Comparison of ENCODE assay signal across 29 mouse cellular contexts in genomic region chr12:71842588-71842987, GRCm38 (mm10). TPM values are rescaled to one million over a fixed set of nuclear protein-coding genes. Genes with fewer than 3 reads are reported as not detected.
DNase-seq lines count a peak whose midpoint lies in the region; ATAC-seq and TF ChIP-seq lines count a peak whose summit lies in the region.
"Had no signal": no experiment of that assay in that cellular context is flagged by ENCODE, and none has a peak within 500 bp of the region (broad histone marks: within the 10 kb centered on the region; RNA-seq: fewer than 3 reads in every experiment).

No protein-coding gene starts in this region.

- 67% methylated on average over 2 of the region's 2 CpGs for WGBS in heart, embryonic 13.5 days
- 47% methylated on average over 2 of the region's 2 CpGs for WGBS in intestine, embryonic 15.5 days
- WGBS in intestine, postnatal 0 days: 73% methylated on average over 2 of the region's 2 CpGs
- 42% methylated on average over 2 of the region's 2 CpGs for WGBS in lung, embryonic 16.5 days
- 39% methylated on average over 2 of the region's 2 CpGs for WGBS in lung, postnatal 0 days

- H3K4me2 ChIP-seq in heart, embryonic 13.5 days: no peak overlapping the region
- no peak overlapping the region for H3K4me2 ChIP-seq in intestine, embryonic 15.5 days (replicated peaks)
- no peak overlapping the region for H3K4me2 ChIP-seq in intestine, postnatal 0 days (replicated peaks; ENCODE audit: low read depth)
- no peak overlapping the region for H3K4me2 ChIP-seq in lung, embryonic 16.5 days (ENCODE audit: low read depth, low read length)
- no peak overlapping the region for H3K4me2 ChIP-seq in lung, postnatal 0 days (replicated peaks; ENCODE audit: low read depth, low read length)
- H3K4me2 ChIP-seq: embryonic facial prominence, embryonic 15.5 days; forebrain, embryonic 12.5 days; midbrain, embryonic 12.5 days; neural tube, embryonic 13.5 days had no signal

- peaks cover 80% of the 10 kb centered on the region for H3K4me1 ChIP-seq in heart, embryonic 13.5 days
- peaks cover 27% of the 10 kb centered on the region for H3K4me1 ChIP-seq in intestine, embryonic 15.5 days (replicated peaks)
- peaks cover 8% of the 10 kb centered on the region for H3K4me1 ChIP-seq in intestine, postnatal 0 days (replicated peaks; ENCODE audit: control insufficient read depth, insufficient read depth, low read length)
- peaks cover 46% of the 10 kb centered on the region for H3K4me1 ChIP-seq in lung, embryonic 16.5 days (replicated peaks; ENCODE audit: control insufficient read depth, insufficient read depth, low read length)
- H3K4me1 ChIP-seq in lung, postnatal 0 days (ENCODE audit: insufficient read depth, low read depth, low read length): peaks cover 43% of the 10 kb centered on the region

- ATAC-seq in heart, embryonic 13.5 days (ENCODE audit: extremely low read depth, insufficient number of reproducible peaks, low FRiP score, low TSS enrichment): no peak
- ATAC-seq in intestine, embryonic 15.5 days: no peak
- no peak for ATAC-seq in intestine, postnatal 0 days
- ATAC-seq in lung, embryonic 16.5 days (ENCODE audit: low read depth): no peak
- no peak; the same call in 1 of the 2 replicates for ATAC-seq in lung, postnatal 0 days
- ATAC-seq: activated CD4-positive, CD25-positive, alpha-beta regulatory T cell, adult 4 months; forebrain, postnatal 0 days; hindbrain, embryonic 16.5 days had no signal

- no peak for TF ChIP-seq CTCF in gastrocnemius, adult 2 months (IDR thresholded peaks at IDR 0.05)
- TF ChIP-seq CTCF in intestine, postnatal 0 days (IDR thresholded peaks at IDR 0.05; ENCODE audit: low read depth): no peak
- no peak for TF ChIP-seq CTCF in lung, postnatal 0 days (IDR thresholded peaks at IDR 0.05)

- intact Hi-C loops in gastrocnemius, adult 2 months (cut with DNase I): no loop called here
- intact Hi-C loops in gastrocnemius, postnatal 36 days (cut with DNase I): no loop called here
- intact Hi-C loops in heart, postnatal 25 days (cut with DNase I): no loop called here

- H3K4me3 ChIP-seq in gastrocnemius, adult 2 months: no peak overlapping the region
- H3K4me3 ChIP-seq in heart, embryonic 13.5 days: no peak overlapping the region
- H3K4me3 ChIP-seq in intestine, embryonic 15.5 days (replicated peaks): no peak overlapping the region
- no peak overlapping the region for H3K4me3 ChIP-seq in intestine, postnatal 0 days (ENCODE audit: low read depth, low read length)
- no peak overlapping the region for H3K4me3 ChIP-seq in lung, embryonic 16.5 days (ENCODE audit: low read length)
- no peak overlapping the region for H3K4me3 ChIP-seq in lung, postnatal 0 days (ENCODE audit: low read depth, low read length)
- H3K4me3 ChIP-seq: embryonic facial prominence, embryonic 10.5 days; embryonic facial prominence, embryonic 15.5 days; forebrain, embryonic 12.5 days; midbrain, embryonic 12.5 days; neural tube, embryonic 13.5 days had no signal

- peaks cover 13% of the 10 kb centered on the region; the same call in 1 of the 2 replicates for H3K36me3 ChIP-seq in heart, embryonic 13.5 days
- no peaks in the 10 kb centered on the region for H3K36me3 ChIP-seq in intestine, embryonic 15.5 days
- no peaks in the 10 kb centered on the region for H3K36me3 ChIP-seq in intestine, postnatal 0 days (ENCODE audit: control insufficient read depth, insufficient read depth)
- H3K36me3 ChIP-seq in lung, embryonic 16.5 days (ENCODE audit: control insufficient read depth, insufficient read depth, low read length): no peaks in the 10 kb centered on the region
- H3K36me3 ChIP-seq in lung, postnatal 0 days (ENCODE audit: insufficient read depth, low read length): no peaks in the 10 kb centered on the region
- H3K36me3 ChIP-seq: embryonic facial prominence, embryonic 10.5 days; embryonic facial prominence, embryonic 15.5 days; forebrain, embryonic 12.5 days; midbrain, embryonic 12.5 days; neural tube, embryonic 13.5 days had no signal

- no peaks in the 10 kb centered on the region for H3K9me3 ChIP-seq in heart, embryonic 13.5 days
- H3K9me3 ChIP-seq in intestine, embryonic 15.5 days: no peaks in the 10 kb centered on the region
- no peaks in the 10 kb centered on the region for H3K9me3 ChIP-seq in intestine, postnatal 0 days (ENCODE audit: control insufficient read depth)
- H3K9me3 ChIP-seq in lung, embryonic 16.5 days (ENCODE audit: control insufficient read depth, low read length): no peaks in the 10 kb centered on the region
- H3K9me3 ChIP-seq in lung, postnatal 0 days (ENCODE audit: low read length): no peaks in the 10 kb centered on the region
- H3K9me3 ChIP-seq: embryonic facial prominence, embryonic 10.5 days; embryonic facial prominence, embryonic 15.5 days; forebrain, embryonic 12.5 days; midbrain, embryonic 12.5 days; neural tube, embryonic 13.5 days had no signal

- TF ChIP-seq EP300 in lung, postnatal 0 days (IDR thresholded peaks at IDR 0.05): no peak

- H3K9ac ChIP-seq in heart, embryonic 13.5 days: no peak overlapping the region
- no peak overlapping the region for H3K9ac ChIP-seq in intestine, embryonic 15.5 days
- no peak overlapping the region for H3K9ac ChIP-seq in intestine, postnatal 0 days (ENCODE audit: low read depth, low read length)
- no peak overlapping the region for H3K9ac ChIP-seq in lung, embryonic 16.5 days (ENCODE audit: low read length)
- no peak overlapping the region for H3K9ac ChIP-seq in lung, postnatal 0 days (replicated peaks; ENCODE audit: low read depth)
- H3K9ac ChIP-seq: embryonic facial prominence, embryonic 15.5 days; forebrain, embryonic 12.5 days; forebrain, postnatal 0 days; liver, embryonic 14.5 days; midbrain, embryonic 12.5 days; neural tube, embryonic 13.5 days had no signal

- no peaks in the 10 kb centered on the region for H3K27me3 ChIP-seq in heart, embryonic 13.5 days (replicated peaks)
- H3K27me3 ChIP-seq in intestine, embryonic 15.5 days (replicated peaks): no peaks in the 10 kb centered on the region
- no peaks in the 10 kb centered on the region for H3K27me3 ChIP-seq in intestine, postnatal 0 days (replicated peaks; ENCODE audit: control insufficient read depth, insufficient read depth, low read length)
- no peaks in the 10 kb centered on the region for H3K27me3 ChIP-seq in lung, embryonic 16.5 days (ENCODE audit: control insufficient read depth, insufficient read depth, low read depth, low read length)
- H3K27me3 ChIP-seq in lung, postnatal 0 days (replicated peaks; ENCODE audit: insufficient read depth, low read length): no peaks in the 10 kb centered on the region
- H3K27me3 ChIP-seq: CH12.LX; embryonic facial prominence, embryonic 15.5 days; forebrain, embryonic 12.5 days; midbrain, embryonic 12.5 days; neural tube, embryonic 13.5 days had no signal

- DNase-seq in gastrocnemius, adult 2 months: no peak
- DNase-seq in gastrocnemius, postnatal 36 days: no peak
- no peak for DNase-seq in heart, postnatal 25 days (ENCODE audit: low spot score)
- DNase-seq in lung, postnatal 0 days (ENCODE audit: low spot score): no peak
- DNase-seq: adrenal gland, adult 8-10 months; cerebellum, adult 2 months; cerebellum, postnatal 25 days; forebrain, postnatal 0 days; kidney, adult 11 months; layer of hippocampus, postnatal 36 days; left cerebral cortex, postnatal 4 days; lung, adult 2 months; right cerebral cortex, postnatal 4 days; thymus, adult 18-20 months; thymus, postnatal 25 days had no signal

- H3K27ac ChIP-seq in gastrocnemius, adult 2 months: peak overlapping the region; percentile 38; the same call in 1 of the 2 replicates
- H3K27ac ChIP-seq in heart, embryonic 13.5 days (replicated peaks): peak overlapping the region; percentile 48
- H3K27ac ChIP-seq in intestine, embryonic 15.5 days: 0 out of 2 replicates have a peak overlapping the region, but pooled peaks have one; percentile 48
- H3K27ac ChIP-seq in intestine, postnatal 0 days (ENCODE audit: low read depth, low read length): no peak overlapping the region
- peak overlapping the region; percentile 2; the same call in 1 of the 2 replicates for H3K27ac ChIP-seq in lung, embryonic 16.5 days (ENCODE audit: low read length)
- no peak overlapping the region for H3K27ac ChIP-seq in lung, postnatal 0 days (ENCODE audit: low read length)
- H3K27ac ChIP-seq: embryonic facial prominence, embryonic 10.5 days; embryonic facial prominence, embryonic 15.5 days; forebrain, embryonic 12.5 days; liver, embryonic 14.5 days; midbrain, embryonic 12.5 days; stomach, postnatal 0 days had no signal

RNA-seq across cellular contexts. Expression of gene Daam1, which starts 11.7 kb away (rescaled TPM):
- 10 to 100 TPM in 1 of 2 experiments, 1 to 10 TPM in 1; 8.0 to 12.8 TPM for total RNA-seq in gastrocnemius, adult 2 months (2021)
- 10 to 100 TPM in 1 of 2 experiments, 1 to 10 TPM in 1; 9.7 to 10.6 TPM for total RNA-seq in gastrocnemius, postnatal 36 days (2021)
- polyA plus RNA-seq in heart, embryonic 13.5 days (2015; fragmentation: Nextera tagmentation; extraction: Ambion mirVana): 18.5 and 18.6 TPM in 2 replicates
- total RNA-seq in heart, postnatal 25 days (2021): 10 to 100 TPM; 78.6 to 79.5 TPM
- polyA plus RNA-seq in intestine, embryonic 15.5 days (2015; fragmentation: Nextera tagmentation; extraction: Ambion mirVana): 9.0 and 9.1 TPM in 2 replicates
- polyA plus RNA-seq in intestine, postnatal 0 days (2015; fragmentation: Nextera tagmentation; extraction: Ambion mirVana): 5.3 and 5.7 TPM in 2 replicates
- polyA plus RNA-seq in lung, embryonic 16.5 days (2015; fragmentation: Nextera tagmentation; extraction: Ambion mirVana): 16.0 TPM in 2 replicates
- 11.0 and 12.1 TPM in 2 replicates for polyA plus RNA-seq in lung, postnatal 0 days (2015; fragmentation: Nextera tagmentation; extraction: Ambion mirVana)

Comparison
In these comparisons a context has a peak if more than half of its experiments do, and no peak if none do; other contexts are left out.
1. H3K27ac ChIP-seq: peak in gastrocnemius, adult 2 months (single experiment), heart, embryonic 13.5 days (single experiment), intestine, embryonic 15.5 days (single experiment) and lung, embryonic 16.5 days (single experiment); none in intestine, postnatal 0 days (single experiment) and lung, postnatal 0 days (single experiment).